Mouse (Mus musculus) CD4-positive, CD25-positive, alpha-beta regulatory T cell, adult 2 months (primary cell): ENCODE measurements around the gene Gpatch11.
"Not testable (repeated sequence)": the region's sequence is repeated elsewhere in the genome, so short reads cannot be mapped to it uniquely, and the experiment has no call there.

Source experiments
- DNase-seq: peaks from one replicate; pipeline ENCODE4 v3.0.0-alpha.2; 2012; ENCODE audit warnings: low read depth, low spot score

Gene Gpatch11

DNA sequence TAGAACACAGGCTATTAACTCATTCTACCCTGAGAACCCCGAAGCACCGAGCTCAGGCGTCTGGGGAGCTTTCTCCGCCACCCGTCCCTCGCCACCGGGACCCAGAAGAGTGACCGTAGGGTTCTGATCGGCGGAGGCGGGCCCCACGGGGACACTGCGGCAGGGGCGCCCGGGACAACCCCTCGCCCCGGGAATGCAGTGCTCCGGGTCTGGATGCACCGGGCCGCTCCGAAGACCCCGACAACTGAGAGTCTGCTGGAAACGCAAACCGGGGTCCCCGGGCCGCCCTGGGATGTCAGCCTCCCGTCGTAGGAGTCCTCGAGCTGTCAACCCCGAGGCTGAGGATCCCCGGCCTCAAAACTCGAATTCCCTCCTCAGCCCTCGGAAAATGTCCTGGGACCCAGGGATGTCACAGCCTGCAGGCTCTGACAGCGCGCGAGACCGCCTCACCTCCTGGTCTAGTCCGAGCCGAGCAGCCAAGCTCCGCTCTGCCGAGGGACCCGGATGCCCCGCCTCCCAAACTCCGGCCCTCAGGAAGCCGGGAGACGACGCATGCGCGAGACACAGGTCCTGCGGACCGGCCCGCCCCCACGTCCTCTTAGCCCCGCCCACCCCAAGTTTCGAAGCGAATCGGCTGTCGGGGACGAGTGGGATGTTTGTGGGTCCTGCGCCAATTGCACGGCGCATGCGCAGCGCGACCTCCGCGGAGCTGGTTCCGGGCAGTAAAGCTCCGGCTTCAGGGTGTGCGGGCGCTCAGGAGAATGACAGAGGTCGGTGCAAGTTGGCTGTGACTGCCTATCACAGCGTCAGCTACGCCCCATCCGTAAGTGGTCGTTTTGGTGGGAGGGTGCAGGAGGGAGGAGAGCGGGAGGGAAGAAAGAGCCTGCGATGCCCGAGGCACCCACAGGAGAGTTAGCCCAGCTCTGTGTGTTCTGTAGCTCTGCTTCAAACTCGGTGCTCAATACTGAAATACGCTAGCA is at the start of gene Gpatch11, which contains the start of gene Heatr5b:
Gene Gpatch11, plus strand, starts transcription at position 712 of the 980 bp plus-strand sequence.
Gene Heatr5b, minus strand, starts transcription at position 509 of the 980 bp plus-strand sequence.
- peak; percentile 99 for DNase-seq

DNA sequence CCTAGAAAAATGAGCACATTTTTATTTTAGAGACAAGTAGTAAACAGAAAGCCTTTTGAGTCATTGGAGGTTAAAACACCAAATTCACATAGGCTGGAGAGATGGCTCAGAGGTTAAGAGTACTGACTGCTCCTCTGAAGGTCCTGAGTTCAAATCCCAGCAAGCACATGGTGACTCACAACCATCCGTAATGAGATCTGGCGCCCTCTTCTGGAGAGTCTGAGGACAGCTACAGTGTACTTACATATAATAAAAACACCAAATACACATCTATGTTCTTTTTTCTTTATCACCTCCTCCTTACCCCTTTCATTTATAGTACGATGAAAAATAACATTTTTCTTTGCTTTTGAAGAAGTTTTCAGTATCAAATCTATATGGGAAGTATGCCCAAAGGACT is 47.1 kb upstream of the Gpatch11 start:
- not testable (repeated sequence) for DNase-seq

DNA sequence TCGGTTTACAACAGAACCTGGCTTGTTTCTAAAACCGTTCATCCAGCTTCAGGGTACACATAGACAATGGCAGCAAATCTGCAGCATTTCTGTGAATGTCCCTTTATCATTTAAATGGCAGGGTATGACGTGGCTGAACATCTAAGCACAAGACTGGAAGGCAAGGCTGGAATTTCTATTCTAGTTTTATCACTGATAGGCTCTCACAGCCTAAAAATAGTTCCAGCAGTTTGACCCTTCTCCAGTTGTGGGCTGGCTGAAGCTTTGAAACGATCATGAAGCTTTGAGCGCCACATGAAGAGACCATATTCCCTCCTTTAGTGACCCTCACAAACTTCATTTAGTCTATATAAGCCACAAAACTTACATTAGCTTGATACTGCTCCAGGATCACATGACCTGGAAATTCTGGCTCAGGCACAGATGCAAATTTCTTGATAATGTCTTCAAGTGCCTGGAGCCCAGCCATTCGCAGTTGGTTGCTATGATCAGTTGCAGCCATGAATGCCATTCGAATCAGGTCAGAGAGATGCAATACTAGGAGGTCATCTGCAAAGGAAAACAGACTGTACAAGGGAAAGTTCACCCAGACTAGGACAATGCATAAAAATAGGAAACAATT is 44.2 kb upstream of the Gpatch11 start:
- DNase-seq: no peak

DNA sequence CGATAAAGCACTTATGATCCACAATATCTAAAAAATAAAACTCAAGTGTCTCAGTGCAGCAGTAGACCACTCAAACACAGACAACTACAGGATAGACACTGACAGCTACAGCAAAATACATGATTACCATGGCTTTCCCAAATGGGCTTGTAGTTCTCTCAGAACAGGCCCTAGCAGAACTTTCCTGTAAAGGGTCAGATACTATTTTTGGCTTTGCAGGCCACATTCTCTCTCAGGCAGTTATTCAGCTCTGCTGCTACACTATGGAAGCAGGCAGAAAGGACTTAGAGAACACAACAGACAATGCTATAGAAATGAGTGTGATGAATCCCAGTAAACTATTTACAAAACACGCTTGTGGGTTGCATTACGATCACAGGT is 43.7 kb upstream of the Gpatch11 start:
- no peak for DNase-seq

DNA sequence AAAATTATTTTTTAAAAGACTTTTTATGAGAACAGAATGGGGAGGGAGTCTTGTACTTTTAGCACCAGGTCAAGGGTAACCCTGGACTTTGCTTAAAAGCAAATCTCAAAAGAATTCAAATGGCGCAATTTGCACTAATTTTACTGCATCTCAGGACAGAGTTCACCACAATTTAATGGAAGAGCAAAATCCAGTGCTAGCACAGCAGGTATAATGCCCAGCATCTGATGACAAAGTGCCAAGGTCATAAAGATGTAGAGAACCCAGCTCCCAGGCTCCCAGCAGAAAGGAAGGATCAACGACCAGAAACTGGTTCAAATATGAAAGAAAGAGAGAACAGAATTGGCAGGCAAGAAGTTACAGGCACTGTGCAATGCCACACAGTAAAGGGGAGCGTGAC is 43.2 kb upstream of the Gpatch11 start:
- no peak for DNase-seq

DNA sequence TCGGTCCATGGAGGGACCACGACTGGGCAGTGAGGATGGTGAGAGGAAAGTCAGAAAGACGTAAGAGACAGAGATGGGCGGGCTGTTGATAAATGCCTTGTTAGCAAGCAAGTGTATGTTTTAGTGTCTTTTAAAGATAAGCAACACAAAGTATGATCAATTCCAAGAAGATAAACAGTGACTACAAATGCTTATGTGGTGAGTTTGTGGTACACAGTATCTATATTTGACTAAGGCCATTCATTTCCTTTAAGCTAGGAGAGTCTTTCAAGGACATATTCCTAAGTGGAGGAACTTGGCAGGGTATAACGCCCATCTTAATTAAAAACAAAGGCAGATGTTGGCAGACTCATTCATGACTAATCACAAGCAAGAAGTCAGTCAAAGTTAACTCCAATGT is 41.0 kb upstream of the Gpatch11 start:
- no peak for DNase-seq

DNA sequence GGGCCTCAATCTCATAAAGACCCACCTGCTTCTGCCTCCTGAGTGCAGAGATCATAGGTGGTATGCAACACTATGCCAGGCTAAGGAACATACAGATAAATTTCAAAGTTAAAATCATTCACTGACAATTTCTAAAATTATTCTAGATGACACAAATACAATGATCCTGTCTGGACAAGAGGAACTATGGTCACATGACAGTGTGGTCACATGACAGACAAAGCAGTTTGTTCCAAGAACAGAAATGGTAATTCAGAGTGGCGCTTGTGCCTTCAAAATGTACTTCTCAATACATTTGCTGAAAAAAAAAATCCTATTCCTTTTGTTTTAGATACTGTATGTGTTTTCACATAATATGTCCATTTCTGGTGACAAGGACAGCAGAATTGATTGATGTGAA is 38.1 kb upstream of the Gpatch11 start:
- DNase-seq: no peak

DNA sequence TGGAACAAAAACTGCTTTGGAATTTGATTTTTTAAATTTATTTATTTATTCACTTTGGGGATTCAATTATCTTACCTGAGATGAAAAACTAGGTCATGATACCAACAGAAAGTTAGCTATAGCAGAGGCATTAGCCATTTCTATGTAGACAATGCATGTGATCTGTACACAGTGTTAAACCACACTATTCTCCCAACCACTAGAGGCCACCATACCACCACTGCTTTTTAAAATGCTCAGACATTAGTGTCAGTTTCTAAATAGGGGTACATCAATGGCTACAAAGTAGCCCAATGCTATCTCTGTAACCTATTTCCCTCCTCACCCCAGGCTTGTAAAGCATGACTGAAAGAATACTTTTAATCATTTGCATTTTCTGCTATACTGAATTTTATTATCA is 26.3 kb upstream of the Gpatch11 start:
- peak; percentile 52 for DNase-seq

DNA sequence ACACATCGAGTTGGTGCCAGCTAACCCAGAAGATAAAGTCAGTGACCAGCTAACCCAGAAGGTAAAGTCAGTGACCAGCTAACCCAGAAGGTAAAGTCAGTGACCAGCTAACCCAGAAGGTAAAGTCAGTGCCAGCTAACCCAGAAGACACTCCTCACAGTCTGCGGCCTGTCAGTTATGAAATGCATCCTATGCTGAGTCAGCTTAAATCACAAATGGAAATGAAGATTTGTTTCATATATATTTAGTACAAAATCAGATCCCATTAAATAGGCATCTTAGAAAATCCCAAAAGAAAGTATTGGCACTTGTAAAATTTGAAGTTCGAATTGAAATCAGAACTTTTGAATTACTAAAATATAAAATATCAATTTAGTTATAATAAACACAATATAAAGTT is 25.8 kb upstream of the Gpatch11 start:
- DNase-seq: no peak

DNA sequence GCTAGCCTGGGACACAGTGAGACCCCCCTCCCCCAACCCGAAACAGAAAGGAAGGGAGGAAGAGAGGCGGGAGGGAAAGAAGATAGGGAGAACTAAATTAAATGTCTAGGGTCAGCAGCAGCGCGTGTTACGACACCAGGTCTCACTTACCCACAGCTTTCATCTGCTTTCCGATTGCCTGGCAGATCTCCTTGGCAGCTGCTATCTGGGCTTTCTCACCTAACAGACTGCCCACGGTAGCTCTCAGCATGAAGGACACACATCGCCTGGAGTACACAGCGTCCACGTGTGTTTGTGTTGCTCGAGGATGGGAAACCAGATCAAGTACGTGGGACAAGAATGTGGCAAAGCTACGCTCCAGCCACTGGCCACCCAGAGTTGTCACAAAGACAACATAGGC is 11.0 kb upstream of the Gpatch11 start:
- no peak for DNase-seq

DNA sequence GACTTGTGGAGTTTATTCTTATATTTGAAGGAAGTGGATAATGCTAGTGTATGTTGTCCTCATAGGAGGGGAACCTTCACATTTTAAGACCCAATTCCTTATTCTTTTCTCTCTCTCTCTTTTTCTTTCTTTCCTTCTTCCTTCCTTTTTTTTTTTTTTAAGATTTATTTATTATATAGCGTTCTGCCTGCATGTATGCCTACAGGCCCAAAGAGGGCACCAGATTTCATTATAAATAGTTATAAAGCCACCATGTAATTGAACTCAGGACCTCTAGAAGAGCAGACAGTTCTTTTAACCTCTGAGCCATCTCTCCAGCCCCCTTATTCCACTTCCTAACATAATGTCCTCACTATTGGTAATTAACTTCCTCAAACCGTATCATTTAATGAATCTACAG is 689 bp downstream of the Gpatch11 start:
- peak; percentile 42 for DNase-seq

DNA sequence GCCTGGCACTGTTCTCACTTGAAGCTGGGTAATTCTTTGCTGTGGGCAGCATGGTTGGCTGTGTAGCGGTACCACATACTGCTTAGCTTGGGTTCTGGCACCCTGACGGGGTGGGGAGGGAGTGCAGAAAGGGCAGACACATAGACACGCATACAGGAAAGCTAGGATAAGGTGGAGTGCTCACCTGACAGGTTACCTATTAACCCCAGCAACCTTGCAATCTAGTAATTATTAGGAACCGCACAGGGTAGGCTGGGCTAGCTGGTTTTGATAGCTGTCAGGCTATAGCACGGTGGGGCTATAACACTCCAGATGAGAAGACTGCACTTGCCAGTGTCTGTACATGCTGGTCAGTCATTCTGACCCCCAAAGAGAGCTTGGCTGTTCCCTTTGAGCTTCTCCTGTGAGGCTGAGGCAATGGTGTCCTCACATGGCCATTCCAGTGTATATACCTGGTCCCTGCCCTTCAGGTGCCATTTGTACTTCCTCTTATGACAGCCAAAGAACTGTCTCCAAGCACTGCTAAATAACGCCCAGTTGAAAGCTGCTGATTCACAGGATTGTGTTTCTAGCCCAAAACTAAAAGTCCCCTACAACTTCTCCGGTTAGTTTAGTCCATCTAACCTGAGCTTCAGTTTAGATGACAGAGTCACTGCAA is 7.0 kb downstream of the Gpatch11 start:
- no peak for DNase-seq

DNA sequence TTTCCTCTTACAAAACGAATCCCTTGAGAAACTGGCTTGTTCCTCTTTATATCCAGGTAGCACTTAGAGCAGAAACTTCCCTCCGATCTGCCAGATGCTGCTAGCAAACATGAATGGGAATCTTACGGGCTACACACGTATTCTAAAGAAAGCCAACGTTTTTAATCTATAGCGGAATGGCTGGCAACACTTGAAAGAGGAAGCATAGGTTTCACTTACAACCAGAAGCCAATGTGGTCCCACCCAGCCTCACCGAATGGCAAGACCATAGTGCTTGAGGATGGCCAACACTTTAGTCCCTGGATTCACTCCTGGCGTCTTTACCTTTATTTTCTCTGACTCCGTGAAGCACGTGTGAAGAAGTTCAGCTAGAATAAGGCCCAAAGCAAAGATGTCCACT is 20.9 kb downstream of the Gpatch11 start:
- no peak for DNase-seq

DNA sequence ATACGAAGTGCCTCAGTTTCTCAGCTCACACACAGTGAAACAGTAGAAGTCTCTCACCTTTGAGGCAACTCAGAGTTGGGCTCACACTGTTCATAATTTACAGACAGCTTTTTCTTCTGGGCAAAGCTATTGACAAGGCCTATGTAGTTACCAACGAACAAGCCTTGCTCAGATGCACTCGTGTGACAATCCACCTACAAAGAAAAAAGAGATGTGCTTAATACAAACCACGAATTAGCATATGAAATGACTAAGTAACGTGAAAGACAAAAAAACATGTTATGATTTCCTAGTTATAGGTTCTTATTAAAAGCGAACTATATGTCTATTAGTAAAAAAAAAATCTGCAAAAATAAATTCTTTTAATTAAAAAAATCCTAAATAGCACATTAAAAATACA is 38.5 kb downstream of the Gpatch11 start:
- DNase-seq: peak; percentile 10

DNA sequence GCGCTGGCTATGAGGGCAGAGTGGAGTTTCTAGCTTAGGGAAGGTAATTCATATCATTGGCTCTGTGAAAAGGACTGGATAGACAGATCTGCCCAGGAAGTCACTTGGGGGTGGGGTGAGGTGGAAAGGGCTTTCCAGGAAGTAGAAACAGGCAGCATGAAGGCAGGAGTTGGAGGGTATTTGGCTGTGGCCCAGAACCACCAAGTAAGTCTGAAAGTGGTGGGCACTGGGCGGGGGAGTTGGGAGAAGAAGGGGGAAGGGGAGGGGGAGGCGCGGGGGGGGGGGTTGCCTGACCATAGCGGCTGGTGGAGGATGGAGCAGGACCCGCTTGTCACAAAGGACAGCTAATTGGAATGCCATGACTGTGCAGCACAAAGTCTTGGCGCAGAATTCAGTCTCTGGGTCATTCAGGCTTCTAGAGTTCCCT is 46.5 kb downstream of the Gpatch11 start:
- DNase-seq: peak; percentile 43

DNA sequence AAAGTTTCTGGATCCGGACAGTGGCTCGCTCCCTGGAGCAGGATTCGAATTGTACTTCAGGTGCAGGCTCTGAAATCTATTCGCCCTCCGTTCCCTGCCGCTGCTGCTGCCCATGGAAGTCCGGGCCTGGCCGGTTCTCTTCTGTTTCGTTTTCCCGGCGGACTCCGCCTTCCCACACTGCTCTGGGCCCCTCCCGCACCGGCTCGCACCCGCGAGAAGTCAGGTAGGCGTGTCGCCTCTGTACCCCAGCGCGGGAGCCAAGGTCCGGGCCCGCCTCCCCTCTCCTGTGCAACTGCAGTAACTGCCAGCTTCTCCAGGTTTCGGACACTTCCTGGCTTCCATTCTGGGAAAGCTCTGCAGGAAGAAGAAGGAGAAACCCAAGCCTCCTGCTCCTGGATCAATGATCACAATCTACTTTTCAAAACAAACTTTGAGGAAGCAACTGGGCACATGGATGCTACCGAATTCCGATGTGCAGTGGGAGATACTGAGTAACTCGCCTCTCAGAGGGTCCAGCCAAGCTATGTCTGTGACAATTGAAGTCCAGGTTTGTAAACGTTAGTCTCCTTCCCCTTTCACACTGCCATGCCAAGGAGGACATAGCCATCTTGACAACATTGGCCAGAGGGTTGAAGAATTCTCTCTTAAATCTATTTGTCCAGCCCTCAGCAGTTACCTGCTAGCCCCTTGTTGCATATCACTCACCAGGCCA is 47.2 kb downstream of the Gpatch11 start, which contains the start of gene Eif2ak2:
Gene Eif2ak2, minus strand, starts transcription at position 173 of the 712 bp plus-strand sequence.
- peak; percentile 69 for DNase-seq

DNA sequence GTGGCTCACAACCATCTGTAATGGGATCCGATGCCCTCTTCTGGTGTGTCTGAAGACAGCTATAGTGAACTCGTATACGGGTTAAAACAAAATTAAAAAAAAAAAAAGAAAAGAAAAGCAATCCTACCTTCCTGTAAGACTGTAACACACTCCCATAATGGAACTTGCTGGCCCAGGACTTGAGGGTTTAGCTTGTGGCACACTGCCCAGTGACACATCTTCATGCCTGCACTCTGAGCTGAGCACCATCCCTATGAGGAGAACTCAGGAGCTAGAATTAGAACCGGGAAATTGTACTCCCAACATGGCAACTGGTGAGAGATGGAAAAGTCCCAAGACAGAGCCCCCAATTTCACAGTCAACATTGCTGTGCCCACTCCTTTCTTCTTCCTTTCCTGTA is 47.9 kb downstream of the Gpatch11 start:
- DNase-seq: no peak

DNA sequence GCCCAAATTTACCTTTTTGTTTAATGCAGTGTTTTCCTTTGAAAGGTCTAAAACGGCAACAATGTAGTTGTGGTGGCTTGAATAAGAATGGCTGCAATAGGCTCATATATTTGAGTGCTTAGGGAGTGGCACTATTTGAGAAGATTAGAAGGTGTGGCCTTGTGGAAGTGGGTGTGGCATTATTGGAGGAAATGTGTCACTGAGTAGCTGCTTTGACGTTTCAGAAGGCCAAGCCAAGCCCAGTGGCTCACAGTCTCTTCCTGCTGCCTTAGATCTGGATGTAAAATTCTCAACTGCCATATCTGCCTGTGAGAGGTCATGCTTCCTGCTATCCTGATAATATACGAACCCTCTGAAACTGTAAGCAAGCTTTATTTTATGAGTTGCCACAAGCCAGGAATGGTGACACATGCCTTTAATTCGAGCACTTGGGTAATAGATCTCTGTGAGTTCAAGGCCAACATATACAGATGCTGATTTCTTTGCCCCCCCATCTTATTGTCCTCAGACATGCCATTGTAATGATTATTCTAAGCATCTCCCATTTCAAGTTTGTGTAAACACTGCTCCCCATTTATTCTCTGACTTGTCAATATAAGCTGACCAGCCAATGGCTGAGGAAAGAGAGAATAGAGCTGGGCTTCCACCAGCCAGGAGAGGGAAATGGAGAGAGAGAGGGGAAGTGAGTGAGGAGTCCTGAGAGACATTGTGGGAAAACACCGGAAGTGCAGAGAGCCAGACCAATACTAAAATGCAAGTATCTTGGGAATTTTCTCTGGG is 50.1 kb downstream of the Gpatch11 start:
- DNase-seq: no peak

DNA sequence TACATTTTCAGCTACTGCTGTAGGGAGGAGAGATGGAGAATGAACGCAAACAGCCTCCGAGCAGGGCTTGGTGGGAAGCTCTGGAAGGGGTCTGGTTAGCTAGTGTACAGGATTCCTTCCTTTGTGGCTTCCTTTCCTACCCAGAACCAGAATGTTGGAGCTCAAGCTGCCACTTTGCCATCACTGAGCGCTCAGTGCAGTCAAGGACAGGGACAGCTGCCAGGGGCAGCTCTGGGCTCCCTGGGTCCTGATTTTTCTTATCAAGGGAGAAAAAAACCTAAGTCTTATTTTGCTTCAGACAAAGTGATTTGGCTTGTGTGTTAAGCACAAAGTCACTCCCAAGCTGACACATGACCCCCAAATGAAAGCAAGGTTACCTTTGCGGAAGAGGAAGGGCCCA is 53.2 kb downstream of the Gpatch11 start:
- no peak for DNase-seq

DNA sequence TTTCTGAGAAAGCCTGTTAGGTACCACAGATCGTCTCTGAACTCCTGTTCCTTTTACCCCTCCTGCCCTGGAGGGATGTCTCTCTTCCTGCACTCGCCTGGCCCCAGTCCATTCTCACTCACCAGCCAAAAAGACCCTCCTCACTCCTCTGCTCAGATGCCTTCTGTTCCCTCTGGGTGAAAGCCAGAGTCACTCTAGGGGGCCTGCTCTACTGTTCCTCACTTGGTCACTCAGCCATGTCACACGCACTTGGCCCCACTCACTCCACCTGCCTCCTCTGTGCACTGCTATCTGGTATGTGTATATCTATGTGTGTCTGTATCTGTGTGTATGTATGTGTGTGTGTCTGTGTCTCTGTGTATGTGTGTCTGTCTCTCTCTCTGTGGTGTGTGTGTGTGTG is 53.8 kb downstream of the Gpatch11 start:
- no peak for DNase-seq

DNA sequence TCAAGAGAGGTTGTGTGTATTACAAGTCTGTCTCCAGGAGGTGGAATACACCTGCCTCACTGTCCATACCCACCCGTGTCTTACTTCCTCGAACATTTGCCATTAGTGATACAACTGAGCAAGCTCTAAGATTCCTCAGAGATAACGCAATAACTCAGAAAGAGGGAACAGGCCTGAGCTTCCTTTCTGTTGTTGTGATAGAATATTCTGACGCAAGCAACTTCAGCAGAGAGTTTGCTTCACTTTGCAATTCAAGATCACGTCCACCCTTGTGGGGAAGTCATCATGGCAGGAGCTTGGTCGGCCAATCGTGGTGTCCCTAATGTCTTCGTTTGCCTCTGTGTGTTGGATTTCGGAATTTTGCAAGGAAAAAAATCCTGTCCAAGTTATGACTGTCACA is 55.7 kb downstream of the Gpatch11 start:
- no peak for DNase-seq
